Mouse (Mus musculus) spleen, adult 2 months (tissue): Measurements from ENCODE around the gene Il2rg. TPM values are rescaled to one million over a fixed set of nuclear protein-coding genes. Genes with fewer than 3 reads are reported as not detected.

Experiments used
- DNase-seq, 2 experiments: peaks; one replicate each; pipeline versions ENCODE4 v3.0.0 to v3.0.0-alpha.2; 2012 to 2021; ENCODE audit warnings: low spot score in 2 of 2, low read depth in 1 of 2
- H3K27ac ChIP-seq: fragments of 200-500 bp; 2 replicates; pipeline ENCODE4 v1.5.1; 2012; ENCODE audit warnings: low read length, inconsistent platforms; ENCODE audit not compliant: insufficient read depth
- H3K27me3 ChIP-seq: fragments of 200-500 bp; 2 replicates; pipeline ENCODE4 v1.6.1; 2012; ENCODE audit warnings: mild to moderate bottlenecking, moderate library complexity, low read length, inconsistent platforms; ENCODE audit not compliant: control insufficient read depth, insufficient read depth
- H3K36me3 ChIP-seq: fragments of 200-500 bp; 2 replicates; pipeline ENCODE4 v1.6.1; 2012; ENCODE audit warnings: mild to moderate bottlenecking, low read length, inconsistent platforms; ENCODE audit not compliant: control insufficient read depth, insufficient read depth
- H3K4me1 ChIP-seq: fragments of 200-500 bp; 2 replicates; pipeline ENCODE4 v1.6.1; 2011; ENCODE audit warnings: inconsistent platforms; ENCODE audit not compliant: control insufficient read depth, insufficient read depth, insufficient read length
- H3K4me3 ChIP-seq: fragments of 200-500 bp; 2 replicates; pipeline ENCODE4 v1.5.1; 2011; ENCODE audit warnings: mild to moderate bottlenecking, inconsistent platforms; ENCODE audit not compliant: insufficient read depth, insufficient read length; ENCODE audit errors: extremely low read depth
- CTCF ChIP-seq: fragments of 200-500 bp; IDR thresholded peaks from 2 replicates; pipeline ENCODE4 v1.5.1; 2011; ENCODE audit warnings: mild to moderate bottlenecking, inconsistent platforms; ENCODE audit not compliant: insufficient read depth, insufficient read length, insufficient replicate concordance; ENCODE audit errors: extremely low read depth
- POLR2A ChIP-seq: fragments of 200-500 bp; IDR thresholded peaks from 2 replicates; pipeline ENCODE4 v1.6.1; 2011; ENCODE audit warnings: low read depth, low read length, inconsistent platforms
- WGBS: fragments of 180-500 bp; shearing (Covaris S2); methylation state at CpG from one replicate; pipeline ENCODE4 v1.1.7; 2018; 5-methylcytosine and 5-hydroxymethylcytosine counted together
- polyA plus RNA-seq: library from polyadenylated mRNA; depleted of rRNA; stranded (reverse); fragments of >200 nt; gene quantifications from 2 replicates; pipeline ENCODE4 v1.2.3, GENCODE M21; 2012

The Il2rg gene
- polyA plus RNA-seq, 1 experiment: 180 TPM

GRCm38 (mm10) chrX:101285534-101285933 lies 17.5 kb upstream of the Il2rg start:
- Histone ChIP-seq H3K4me1 (no peaks in the 10 kb centered on the region), H3K36me3 (peaks cover 32% of the 10 kb centered on the region), H3K27ac (no peak overlapping the region), H3K4me3 (no peak overlapping the region), H3K27me3 (no peaks in the 10 kb centered on the region)
- peak; percentile 11 to 56 for DNase-seq
- WGBS: 29% methylated on average over 6 of the region's 6 CpGs
- no peak for TF ChIP-seq POLR2A
- peak; percentile 74; the same call in 1 of the 2 replicates for TF ChIP-seq CTCF

DNA sequence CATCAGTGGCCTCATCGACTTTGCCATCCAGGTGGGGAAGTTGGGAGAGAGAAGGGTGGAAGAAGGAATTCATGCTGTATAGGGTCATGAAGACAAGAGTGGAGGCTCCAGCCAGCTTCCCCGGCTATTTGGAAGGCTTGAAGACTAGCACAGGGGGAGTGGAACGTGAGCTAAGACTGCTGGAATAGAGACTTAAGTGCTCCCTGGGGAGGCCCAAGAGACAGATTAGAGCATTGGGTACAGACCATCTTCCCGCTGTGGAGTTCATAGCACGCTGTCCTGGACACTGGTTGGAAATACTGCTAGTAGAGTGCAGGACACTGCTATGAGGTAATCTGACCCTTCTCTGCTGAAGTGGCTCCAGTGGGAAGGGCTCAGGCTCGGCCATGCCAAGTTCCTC lies 14.8 kb upstream of the Il2rg start:
- Histone ChIP-seq H3K4me1 (no peaks in the 10 kb centered on the region), H3K4me3 (no peak overlapping the region), H3K27ac (no peak overlapping the region), H3K36me3 (peaks cover 31% of the 10 kb centered on the region), H3K27me3 (no peaks in the 10 kb centered on the region)
- 87% methylated on average over 6 of the region's 6 CpGs for WGBS
- DNase-seq: no peak
- TF ChIP-seq POLR2A: no peak
- TF ChIP-seq CTCF: no peak

GRCm38 (mm10) chrX:101273875-101274738 lies 6.1 kb upstream of the Il2rg start, which contains the start of gene Med12:
TSS of gene Med12 (plus strand) at chrX:101274030.
- H3K36me3 ChIP-seq: peaks cover 7% of the 10 kb centered on the region; the same call in 1 of the 2 replicates
- TF ChIP-seq CTCF (no peak), POLR2A (peak; percentile 38)
- peak within 1 kb of the TSS; percentile 75 for H3K4me3 ChIP-seq
- H3K27ac ChIP-seq: peak within 1 kb of the TSS; percentile 89
- WGBS: 26% methylated on average over 53 of the region's 54 CpGs
- no peaks in the 10 kb centered on the region for H3K27me3 ChIP-seq
- DNase-seq: peak; percentile 80 to 92
- H3K4me1 ChIP-seq: no peaks in the 10 kb centered on the region; the same call in 1 of the 2 replicates

DNA sequence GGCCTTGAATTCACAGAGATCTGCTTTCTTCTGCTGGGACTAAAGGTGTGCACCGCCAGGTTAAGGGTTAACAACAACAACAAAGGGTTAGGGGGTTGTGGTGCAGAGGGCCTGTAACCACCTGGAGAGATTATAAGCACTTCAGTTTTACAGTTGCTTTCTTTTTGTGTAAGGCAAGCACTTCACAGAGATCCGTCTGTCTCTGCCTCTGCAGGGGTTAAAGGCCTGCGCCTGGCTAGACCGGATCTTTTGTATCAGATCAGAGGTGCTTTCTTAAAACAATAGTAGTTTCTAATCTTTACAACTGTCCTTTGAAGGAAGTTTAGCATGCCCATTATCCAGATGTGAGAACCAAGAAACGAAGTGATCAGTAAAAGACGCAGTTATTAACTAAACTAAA lies 5.4 kb upstream of the Il2rg start:
- Histone ChIP-seq H3K4me1 (peaks cover 2% of the 10 kb centered on the region; the same call in 1 of the 2 replicates), H3K27ac (peak overlapping the region; percentile 89), H3K27me3 (no peaks in the 10 kb centered on the region), H3K4me3 (peak overlapping the region; percentile 60; the same call in 1 of the 2 replicates), H3K36me3 (peaks cover 6% of the 10 kb centered on the region; the same call in 1 of the 2 replicates)
- TF ChIP-seq POLR2A: no peak
- no peak for TF ChIP-seq CTCF
- WGBS: 53% methylated on average over 6 of the region's 6 CpGs
- no peak for DNase-seq

GRCm38 (mm10) chrX:101268755-101269124 lies 685 bp upstream of the Il2rg start, which contains the start of gene Gm20489:
TSS of gene Gm20489 (minus strand) at chrX:101269023.
- Histone ChIP-seq H3K27me3 (no peaks in the 10 kb centered on the region), H3K27ac (peak within 1 kb of the TSS; percentile 98), H3K36me3 (peaks cover 12% of the 10 kb centered on the region; the same call in 1 of the 2 replicates), H3K4me1 (peaks cover 6% of the 10 kb centered on the region; the same call in 1 of the 2 replicates), H3K4me3 (peak within 1 kb of the TSS; percentile 65)
- TF ChIP-seq CTCF (no peak), POLR2A (no peak)
- no peak for DNase-seq
- 37% methylated on average over 3 of the region's 3 CpGs for WGBS

GRCm38 (mm10) chrX:101266631-101267030 lies 1.4 kb downstream of the Il2rg start:
- TF ChIP-seq POLR2A: no peak
- TF ChIP-seq CTCF: no peak
- Histone ChIP-seq H3K36me3 (peaks cover 16% of the 10 kb centered on the region), H3K27ac (peak overlapping the region; percentile 90), H3K27me3 (no peaks in the 10 kb centered on the region), H3K4me3 (peak overlapping the region; percentile 65), H3K4me1 (peaks cover 6% of the 10 kb centered on the region; the same call in 1 of the 2 replicates)
- no peak for DNase-seq
- WGBS: 59% methylated on average over 6 of the region's 6 CpGs
